Mouse (Mus musculus) heart, embryonic 15.5 days (tissue): ENCODE data around the gene Mettl16. TPM values are rescaled to one million over a fixed set of nuclear protein-coding genes. Genes with fewer than 3 reads are reported as not detected.
"Not testable (repeated sequence)": the region's sequence is repeated elsewhere in the genome, so short reads cannot be mapped to it uniquely, and the experiment has no call there.

Experiments used
- ATAC-seq: fragments of 200-750 bp; cut with Nextera tagmentation; replicated peaks from 2 replicates; pipeline ENCODE4 v1.8.0; 2017; ENCODE audit warnings: low read depth, moderate TSS enrichment; ENCODE audit not compliant: insufficient number of reproducible peaks, insufficient read depth, low FRiP score
- H3K27ac ChIP-seq: fragments of 300-500 bp; sonication (generic); 2 replicates; pipeline ENCODE4 v1.5.1; 2015; ENCODE audit warnings: mild to moderate bottlenecking, inconsistent platforms
- H3K27me3 ChIP-seq: fragments of 300-500 bp; sonication (generic); 2 replicates; pipeline ENCODE4 v1.6.1; 2015; ENCODE audit warnings: inconsistent platforms
- H3K36me3 ChIP-seq: fragments of 300-500 bp; sonication (generic); 2 replicates; pipeline ENCODE4 v1.6.1; 2015; ENCODE audit warnings: mild to moderate bottlenecking, inconsistent platforms
- H3K4me1 ChIP-seq: fragments of 300-500 bp; sonication (generic); replicated peaks from 2 replicates; pipeline ENCODE4 v1.6.1; 2015; ENCODE audit warnings: inconsistent platforms
- H3K4me2 ChIP-seq: fragments of 300-500 bp; sonication (generic); 2 replicates; pipeline ENCODE4 v1.6.1; 2015; ENCODE audit warnings: inconsistent platforms, mild to moderate bottlenecking, moderate library complexity
- H3K4me3 ChIP-seq: fragments of 300-500 bp; sonication (generic); 2 replicates; pipeline ENCODE4 v1.5.1; 2015; ENCODE audit warnings: mild to moderate bottlenecking, inconsistent platforms
- H3K9ac ChIP-seq: fragments of 300-500 bp; sonication (generic); 2 replicates; pipeline ENCODE4 v1.6.1; 2015; ENCODE audit warnings: mild to moderate bottlenecking, inconsistent platforms
- H3K9me3 ChIP-seq: fragments of 300-500 bp; sonication (generic); replicated peaks from 2 replicates; pipeline ENCODE4 v1.6.1; 2016; ENCODE audit warnings: inconsistent platforms
- WGBS: fragments of 180-500 bp; shearing (Covaris S2); methylation state at CpG from one replicate; pipeline ENCODE4 v1.1.7; 2015; ENCODE audit warnings: mixed read lengths; 5-methylcytosine and 5-hydroxymethylcytosine counted together
- polyA plus RNA-seq: library from polyadenylated mRNA; unstranded; fragments of >200 nt; fragmentation: Nextera tagmentation; extraction: Ambion mirVana; gene quantifications from 2 replicates; pipeline ENCODE4 v1.2.1, GENCODE M21; 2015

The Mettl16 gene
- polyA plus RNA-seq, 1 experiment from 2014 or later, result 28.0 TPM

GRCm38 (mm10) chr11:74800658-74801057 lies 30.0 kb downstream of the Mettl16 start:
- no peak overlapping the region for H3K9ac ChIP-seq
- no peaks in the 10 kb centered on the region for H3K9me3 ChIP-seq
- peaks cover 58% of the 10 kb centered on the region for H3K36me3 ChIP-seq
- H3K4me1 ChIP-seq, result no peaks in the 10 kb centered on the region
- no peak overlapping the region for H3K4me3 ChIP-seq
- no peak overlapping the region for H3K4me2 ChIP-seq
- no peaks in the 10 kb centered on the region for H3K27me3 ChIP-seq
- ATAC-seq, result no peak
- H3K27ac ChIP-seq, result no peak overlapping the region
- WGBS, result 85% methylated on average over 4 of the region's 4 CpGs

GRCm38 (mm10) chr11:74804081-74804627 lies 33.5 kb downstream of the Mettl16 start:
- H3K4me2 ChIP-seq, result no peak overlapping the region
- no peaks in the 10 kb centered on the region for H3K27me3 ChIP-seq
- no peak overlapping the region for H3K9ac ChIP-seq
- H3K4me3 ChIP-seq, result no peak overlapping the region
- no peaks in the 10 kb centered on the region for H3K4me1 ChIP-seq
- WGBS, result 78% methylated on average over 3 of the region's 3 CpGs
- no peak for ATAC-seq
- peaks cover 35% of the 10 kb centered on the region for H3K36me3 ChIP-seq
- no peak overlapping the region for H3K27ac ChIP-seq
- H3K9me3 ChIP-seq, result no peaks in the 10 kb centered on the region

- no peak overlapping the region for H3K9ac ChIP-seq
- H3K4me2 ChIP-seq, result no peak overlapping the region
- ATAC-seq, result no peak
- no peak overlapping the region for H3K27ac ChIP-seq
- peaks cover 30% of the 10 kb centered on the region for H3K36me3 ChIP-seq
- H3K9me3 ChIP-seq, result no peaks in the 10 kb centered on the region
- WGBS, result 88% methylated on average over 6 of the region's 6 CpGs
- H3K27me3 ChIP-seq, result no peaks in the 10 kb centered on the region
- no peak overlapping the region for H3K4me3 ChIP-seq
- peaks cover 5% of the 10 kb centered on the region for H3K4me1 ChIP-seq
Measured at GRCm38 (mm10) chr11:74807246-74807882, 36.7 kb downstream of the Mettl16 start.

- H3K9me3 ChIP-seq, result no peaks in the 10 kb centered on the region
- peaks cover 5% of the 10 kb centered on the region for H3K4me1 ChIP-seq
- H3K36me3 ChIP-seq, result peaks cover 26% of the 10 kb centered on the region
- H3K9ac ChIP-seq, result no peak overlapping the region
- H3K27me3 ChIP-seq, result no peaks in the 10 kb centered on the region
- H3K27ac ChIP-seq, result no peak overlapping the region
- no peak overlapping the region for H3K4me3 ChIP-seq
- 88% methylated on average over 6 of the region's 6 CpGs for WGBS
- ATAC-seq, result no peak
- no peak overlapping the region for H3K4me2 ChIP-seq
Measured at GRCm38 (mm10) chr11:74808251-74808853, 37.7 kb downstream of the Mettl16 start.

- Histone ChIP-seq H3K9ac (no peak overlapping the region), H3K36me3 (peaks cover 11% of the 10 kb centered on the region; the same call in 1 of the 2 replicates), H3K4me1 (peaks cover 5% of the 10 kb centered on the region), H3K4me2 (no peak overlapping the region), H3K9me3 (no peaks in the 10 kb centered on the region), H3K4me3 (no peak overlapping the region), H3K27me3 (no peaks in the 10 kb centered on the region), H3K27ac (no peak overlapping the region)
- no peak for ATAC-seq
Measured at GRCm38 (mm10) chr11:74810134-74810533, 39.5 kb downstream of the Mettl16 start.

GRCm38 (mm10) chr11:74811027-74811426 lies 40.4 kb downstream of the Mettl16 start:
- not testable (repeated sequence) for ATAC-seq, H3K4me3 ChIP-seq, H3K9ac ChIP-seq, H3K36me3 ChIP-seq, H3K9me3 ChIP-seq, H3K27me3 ChIP-seq, H3K4me1 ChIP-seq, H3K4me2 ChIP-seq, H3K27ac ChIP-seq
- 38% methylated on average over 3 of the region's 3 CpGs for WGBS

GRCm38 (mm10) chr11:74811538-74811937 lies 40.9 kb downstream of the Mettl16 start:
- Histone ChIP-seq H3K27me3 (no peaks in the 10 kb centered on the region), H3K9ac (no peak overlapping the region), H3K36me3 (peaks cover 3% of the 10 kb centered on the region; the same call in 1 of the 2 replicates), H3K4me1 (peaks cover 5% of the 10 kb centered on the region), H3K27ac (no peak overlapping the region), H3K4me3 (no peak overlapping the region), H3K9me3 (no peaks in the 10 kb centered on the region), H3K4me2 (no peak overlapping the region)
- ATAC-seq, result no peak
- 66% methylated on average over 5 of the region's 5 CpGs for WGBS

- no peak for ATAC-seq
- no peak overlapping the region for H3K4me3 ChIP-seq
- peaks cover 19% of the 10 kb centered on the region; the same call in 1 of the 2 replicates for H3K36me3 ChIP-seq
Measured at GRCm38 (mm10) chr11:74815795-74816194, 45.2 kb downstream of the Mettl16 start.

GRCm38 (mm10) chr11:74820921-74821320 lies 50.3 kb downstream of the Mettl16 start:
- H3K27me3 ChIP-seq, result no peaks in the 10 kb centered on the region
- H3K4me3 ChIP-seq, result no peak overlapping the region
- peaks cover 1% of the 10 kb centered on the region; the same call in 1 of the 2 replicates for H3K4me1 ChIP-seq
- no peak overlapping the region for H3K9ac ChIP-seq
- H3K27ac ChIP-seq, result no peak overlapping the region
- H3K9me3 ChIP-seq, result no peaks in the 10 kb centered on the region
- H3K4me2 ChIP-seq, result no peak overlapping the region
- peaks cover 19% of the 10 kb centered on the region; the same call in 1 of the 2 replicates for H3K36me3 ChIP-seq
- no peak for ATAC-seq
- WGBS, result 70% methylated on average over 1 of the region's 1 CpGs

More at GRCm38 (mm10) chr11:74815795-74816194, 45.2 kb downstream of the Mettl16 start:
- Histone ChIP-seq H3K9me3 (no peaks in the 10 kb centered on the region), H3K9ac (no peak overlapping the region), H3K27me3 (no peaks in the 10 kb centered on the region), H3K4me1 (peaks cover 5% of the 10 kb centered on the region), H3K27ac (no peak overlapping the region), H3K4me2 (no peak overlapping the region)

- Histone ChIP-seq H3K27me3 (no peaks in the 10 kb centered on the region), H3K36me3 (peaks cover 18% of the 10 kb centered on the region; the same call in 1 of the 2 replicates), H3K4me2 (no peak overlapping the region), H3K4me1 (peaks cover 5% of the 10 kb centered on the region; the same call in 1 of the 2 replicates), H3K4me3 (no peak overlapping the region), H3K9ac (no peak overlapping the region), H3K27ac (no peak overlapping the region), H3K9me3 (no peaks in the 10 kb centered on the region)
- ATAC-seq, result no peak
- WGBS, result 26% methylated on average over 1 of the region's 1 CpGs
Measured at GRCm38 (mm10) chr11:74821463-74821862, 50.8 kb downstream of the Mettl16 start.

GRCm38 (mm10) chr11:74822746-74823440 lies 52.3 kb downstream of the Mettl16 start:
- peaks cover 5% of the 10 kb centered on the region; the same call in 1 of the 2 replicates for H3K4me1 ChIP-seq
- no peak overlapping the region for H3K4me2 ChIP-seq
- no peaks in the 10 kb centered on the region for H3K27me3 ChIP-seq
- no peak overlapping the region for H3K9ac ChIP-seq
- no peak for ATAC-seq
- H3K4me3 ChIP-seq, result no peak overlapping the region
- 79% methylated on average over 7 of the region's 7 CpGs for WGBS
- no peaks in the 10 kb centered on the region for H3K9me3 ChIP-seq
- peaks cover 4% of the 10 kb centered on the region; the same call in 1 of the 2 replicates for H3K36me3 ChIP-seq
- no peak overlapping the region for H3K27ac ChIP-seq
